Mouse (Mus musculus) B cell, adult 2 months (primary cell): Measurements from ENCODE around the gene Hacl1.
A peak's percentile ranks its signal among the peaks of the same experiment; 100 is the strongest.

ENCODE experiments used
- DNase-seq, 2 experiments: peaks; one replicate each; pipeline ENCODE4 v3.0.0; 2022

The Hacl1 gene

DNA sequence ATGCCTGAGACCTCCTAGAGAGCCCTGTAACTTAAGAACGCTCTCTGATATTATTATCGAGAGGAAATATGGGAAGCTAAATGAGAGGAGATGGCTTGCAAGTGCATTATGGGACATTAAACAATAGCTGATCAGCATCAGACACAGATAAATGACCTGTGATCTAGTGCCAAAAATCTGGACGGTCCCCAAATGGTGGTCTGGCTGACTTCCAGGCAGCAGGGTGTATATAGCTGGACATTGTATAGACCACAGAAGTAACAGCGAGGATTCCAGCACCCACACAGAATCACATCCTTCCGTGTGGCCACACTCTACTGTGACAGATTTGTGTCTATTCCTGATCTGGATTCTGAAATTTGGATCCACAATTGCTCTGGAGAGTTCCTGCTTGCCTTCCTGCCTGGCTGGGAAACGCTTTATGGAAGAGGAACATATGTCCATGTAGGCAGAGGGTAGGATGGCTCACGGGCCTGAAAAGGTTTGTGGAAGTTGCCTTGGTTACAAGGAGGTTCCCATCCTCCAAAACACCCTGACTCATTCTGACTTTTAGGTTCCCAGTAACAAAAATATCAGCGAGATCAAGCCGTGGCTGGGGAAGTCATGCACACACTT lies 68.4 kb downstream of the Hacl1 start:
- DNase-seq: no peak

DNA sequence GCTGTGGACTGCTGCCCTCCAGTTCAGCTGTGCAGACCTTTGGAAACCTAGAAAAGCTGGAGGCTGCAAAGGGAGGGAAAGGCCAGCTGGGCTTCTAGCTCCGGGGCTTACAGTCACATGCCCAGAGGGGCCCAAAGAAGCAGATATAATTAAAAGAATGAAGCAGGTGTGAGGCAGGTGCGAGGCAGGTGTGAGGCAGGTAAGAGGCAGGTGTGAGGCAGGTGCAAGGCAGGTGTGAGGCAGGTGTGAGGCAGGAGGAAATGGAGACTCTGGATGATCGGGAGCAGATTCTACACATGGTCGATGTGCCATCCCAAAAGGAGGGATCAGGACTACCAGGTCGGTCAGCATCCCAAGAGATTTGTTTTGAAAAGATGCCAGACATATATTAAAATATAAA lies 69.7 kb downstream of the Hacl1 start:
- DNase-seq: no peak

DNA sequence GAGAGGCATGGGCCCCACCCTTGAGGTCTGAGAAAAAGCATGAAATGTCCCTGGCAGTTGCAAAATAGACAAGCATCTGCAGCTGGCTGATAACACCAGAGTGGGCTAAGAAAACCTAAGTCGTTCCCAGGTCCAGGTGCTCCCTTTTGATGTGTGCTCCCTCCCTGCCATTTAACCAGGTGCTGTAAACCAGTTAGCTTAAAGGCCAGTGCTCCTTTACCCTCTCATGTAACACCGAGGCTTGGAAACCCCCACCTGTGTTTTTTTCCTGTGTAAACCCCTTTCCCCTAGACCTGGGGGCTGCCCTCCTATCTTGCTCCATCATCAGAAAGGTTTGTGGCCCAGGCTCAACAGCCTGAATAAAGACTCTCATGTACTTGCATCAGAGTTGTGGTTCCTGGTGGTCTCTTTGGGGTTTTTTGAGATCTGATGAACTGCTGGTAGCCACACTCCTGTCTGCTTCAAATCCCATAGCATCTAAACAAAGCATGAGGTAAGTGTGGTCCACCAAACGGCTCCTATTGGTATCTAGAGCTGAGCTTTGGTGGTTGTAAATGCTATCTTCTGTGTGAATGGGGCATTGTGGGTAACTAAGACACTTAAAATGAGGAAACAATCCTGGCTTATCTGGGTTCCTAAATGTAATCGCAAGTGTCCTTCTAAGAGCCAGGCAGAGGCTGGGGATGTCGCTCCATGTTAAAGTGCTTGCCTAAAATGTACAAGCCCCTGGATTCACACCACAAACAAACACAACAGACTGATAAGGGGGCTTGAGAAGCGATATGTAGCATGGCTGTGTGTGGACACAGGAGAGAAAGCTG lies 70.7 kb downstream of the Hacl1 start:
- DNase-seq: no peak

DNA sequence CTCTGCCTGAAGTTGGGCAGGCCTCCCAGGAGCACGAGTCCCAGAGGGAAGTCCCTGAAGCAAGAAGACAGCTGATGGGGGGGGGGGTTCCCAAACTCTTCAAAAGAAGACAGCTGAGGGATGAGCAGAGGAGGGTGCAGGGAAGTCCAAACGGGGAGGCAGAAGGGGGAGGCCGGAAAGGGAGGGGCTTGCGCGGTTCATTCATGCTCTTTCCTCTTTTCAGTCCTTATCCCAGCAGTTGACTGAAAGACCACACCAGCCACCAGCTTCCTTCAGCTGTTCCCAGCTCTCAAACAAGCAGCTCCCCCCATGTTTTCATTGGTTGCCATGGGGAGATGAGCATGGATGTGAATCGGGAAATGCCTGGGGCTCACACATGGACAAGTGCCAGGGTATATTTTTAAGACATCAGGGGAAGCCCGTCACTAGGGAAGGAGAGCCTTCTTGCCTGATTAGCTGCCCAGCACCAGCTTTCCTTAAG lies 71.9 kb downstream of the Hacl1 start:
- peak; percentile 28 to 31 for DNase-seq

DNA sequence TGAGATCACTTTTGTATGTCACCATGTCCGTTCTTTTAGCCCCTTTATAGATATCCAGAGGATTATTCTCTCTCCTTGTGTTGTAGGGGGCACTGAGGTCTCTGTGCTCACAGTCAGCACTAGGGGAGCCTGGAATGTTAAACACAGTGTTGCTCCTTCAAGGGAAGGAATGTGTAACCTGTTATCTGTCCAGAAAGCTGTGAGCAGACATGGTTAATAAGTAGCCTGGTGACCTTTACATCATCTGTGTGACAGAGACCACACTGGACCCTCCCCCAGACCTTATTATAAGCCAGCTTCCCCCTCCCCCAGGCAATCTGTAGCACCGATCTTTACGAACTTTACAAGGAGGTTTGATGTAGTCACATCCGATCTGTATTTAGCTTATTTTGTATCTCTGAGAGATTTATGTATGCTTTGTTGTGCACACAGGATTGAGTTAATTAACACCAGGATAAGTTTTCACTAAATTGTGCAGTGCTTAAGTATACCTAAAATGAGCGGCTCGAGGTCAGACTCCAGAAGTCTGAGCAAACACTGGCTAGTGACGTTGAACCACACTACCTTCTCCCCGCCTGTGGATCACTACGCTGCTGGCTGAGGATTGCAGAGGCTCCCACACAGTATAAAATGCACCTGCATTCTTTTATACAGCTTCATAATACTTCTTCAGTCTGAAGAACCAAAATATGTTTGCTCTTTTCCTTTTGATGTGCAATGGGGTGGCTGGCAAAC lies 75.4 kb downstream of the Hacl1 start:
- DNase-seq: no peak

- no peak for DNase-seq
Observed at GRCm38 (mm10) chr14:31564452-31565179, 76.5 kb downstream of the Hacl1 start.

DNA sequence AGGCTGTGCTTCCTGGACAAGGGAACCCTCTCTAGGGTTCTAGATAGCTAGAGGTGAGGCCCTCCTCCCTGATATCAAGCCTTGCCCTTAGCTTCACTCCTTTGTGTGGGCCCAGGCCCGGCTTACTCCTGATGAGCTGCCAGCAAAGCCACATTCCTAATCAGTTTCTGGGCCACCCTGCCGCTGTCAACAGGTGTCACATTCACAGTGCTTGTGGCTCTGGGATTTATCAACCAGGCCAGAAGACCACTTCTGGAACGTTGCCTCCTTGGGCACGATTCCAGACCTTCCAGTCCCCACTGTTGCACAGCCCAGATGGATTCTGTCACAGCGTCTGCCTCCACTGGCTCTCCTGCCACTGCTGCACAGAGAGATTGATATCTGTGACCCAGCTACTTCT lies 80.2 kb downstream of the Hacl1 start:
- no peak for DNase-seq

- no peak for DNase-seq
Observed at GRCm38 (mm10) chr14:31559216-31559615, 81.9 kb downstream of the Hacl1 start.

GRCm38 (mm10) chr14:31557784-31558183 lies 83.3 kb downstream of the Hacl1 start:
- DNase-seq: no peak

DNA sequence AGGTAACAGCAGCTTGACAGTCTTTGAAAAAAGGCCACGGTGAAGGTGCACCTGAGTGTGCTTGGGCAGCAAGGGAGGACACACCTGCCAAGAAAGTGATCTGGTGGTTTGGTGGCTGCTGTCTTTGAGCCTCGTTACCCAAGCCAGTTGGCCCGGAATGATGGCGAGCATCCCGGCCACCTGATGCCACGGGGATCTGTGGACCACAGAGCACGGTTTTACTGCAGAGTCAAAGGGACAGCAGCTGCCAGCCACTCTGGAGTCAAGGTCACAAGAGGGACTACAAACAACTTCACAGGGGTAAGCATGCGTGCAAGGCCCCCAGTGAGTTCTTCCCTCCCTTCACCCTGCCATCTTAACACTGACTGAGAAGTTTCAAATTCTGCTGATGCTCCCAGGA lies 83.8 kb downstream of the Hacl1 start:
- no peak for DNase-seq

GRCm38 (mm10) chr14:31556526-31557260 lies 84.4 kb downstream of the Hacl1 start:
- DNase-seq: no peak

- peak in 1 of 2 experiments; percentile 26 for DNase-seq
Observed at GRCm38 (mm10) chr14:31555963-31556434, 85.1 kb downstream of the Hacl1 start.

GRCm38 (mm10) chr14:31555021-31555420 lies 86.1 kb downstream of the Hacl1 start:
- DNase-seq: no peak
